Mouse (Mus musculus): ENCODE measurements around the gene Trp53bp2.

Gene Trp53bp2

GRCm38 (mm10) chr1:182460291-182461244 is 51.6 kb downstream of the Trp53bp2 start:
- no peak for DNase-seq (ENCODE audit: low spot score in 2 of 2)

- DNase-seq (ENCODE audit: low spot score in 2 of 2): no peak
Measured at GRCm38 (mm10) chr1:182461261-182461660, 52.3 kb downstream of the Trp53bp2 start.

- no peak for DNase-seq (ENCODE audit: low spot score in 2 of 2)
Measured at GRCm38 (mm10) chr1:182461813-182462212, 52.8 kb downstream of the Trp53bp2 start.

DNA sequence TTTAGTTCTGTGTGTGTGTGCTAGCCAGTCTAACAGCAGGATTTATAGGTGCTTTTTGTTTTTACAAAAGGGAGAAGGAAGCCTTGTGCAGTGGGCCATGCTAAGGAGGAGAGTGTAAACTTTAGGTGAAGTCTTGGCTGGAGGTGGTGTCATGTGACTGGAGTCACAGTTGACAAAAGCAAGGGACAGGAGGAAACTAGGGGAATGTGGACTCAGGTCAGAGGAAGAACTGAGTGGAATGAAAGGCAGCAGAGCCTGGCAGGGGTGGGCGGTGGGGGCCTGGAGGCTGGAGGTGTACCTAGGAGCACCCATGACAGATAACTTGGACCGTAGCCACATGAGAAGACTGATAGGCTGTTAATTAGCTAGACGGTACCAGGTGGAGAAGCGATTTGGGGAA is 56.3 kb downstream of the Trp53bp2 start:
- DNase-seq (ENCODE audit: low spot score in 2 of 2): no peak

- DNase-seq (ENCODE audit: low spot score in 2 of 2): no peak
Measured at GRCm38 (mm10) chr1:182465978-182466377, 57.0 kb downstream of the Trp53bp2 start.

GRCm38 (mm10) chr1:182475005-182475796 is 66.2 kb downstream of the Trp53bp2 start:
- no peak for DNase-seq (ENCODE audit: low spot score in 2 of 2)

DNA sequence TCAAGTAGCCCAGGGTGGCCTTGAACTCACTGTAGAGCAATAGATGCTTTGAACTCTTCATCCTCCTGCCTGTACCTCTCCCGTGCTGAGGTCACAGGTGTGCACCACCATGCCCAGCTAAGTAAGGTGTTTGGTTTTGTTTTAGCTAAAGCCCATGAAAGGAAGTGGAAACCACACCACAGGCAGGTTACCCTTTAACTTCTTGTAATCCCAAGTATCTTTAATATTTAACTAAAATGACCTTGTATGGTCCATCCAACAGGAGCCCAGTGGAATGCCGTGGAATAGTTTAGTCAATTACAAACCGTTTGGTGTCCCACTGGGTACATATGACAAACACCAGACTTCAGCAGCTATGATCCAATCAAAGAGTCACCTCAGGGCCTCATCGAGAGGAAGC is 70.0 kb downstream of the Trp53bp2 start:
- DNase-seq (ENCODE audit: low spot score in 2 of 2): no peak

- DNase-seq (ENCODE audit: low spot score in 2 of 2): no peak
Measured at GRCm38 (mm10) chr1:182481138-182481537, 72.2 kb downstream of the Trp53bp2 start.

- no peak for DNase-seq (ENCODE audit: low spot score in 2 of 2)
Measured at GRCm38 (mm10) chr1:182481646-182482295, 72.8 kb downstream of the Trp53bp2 start.

DNA sequence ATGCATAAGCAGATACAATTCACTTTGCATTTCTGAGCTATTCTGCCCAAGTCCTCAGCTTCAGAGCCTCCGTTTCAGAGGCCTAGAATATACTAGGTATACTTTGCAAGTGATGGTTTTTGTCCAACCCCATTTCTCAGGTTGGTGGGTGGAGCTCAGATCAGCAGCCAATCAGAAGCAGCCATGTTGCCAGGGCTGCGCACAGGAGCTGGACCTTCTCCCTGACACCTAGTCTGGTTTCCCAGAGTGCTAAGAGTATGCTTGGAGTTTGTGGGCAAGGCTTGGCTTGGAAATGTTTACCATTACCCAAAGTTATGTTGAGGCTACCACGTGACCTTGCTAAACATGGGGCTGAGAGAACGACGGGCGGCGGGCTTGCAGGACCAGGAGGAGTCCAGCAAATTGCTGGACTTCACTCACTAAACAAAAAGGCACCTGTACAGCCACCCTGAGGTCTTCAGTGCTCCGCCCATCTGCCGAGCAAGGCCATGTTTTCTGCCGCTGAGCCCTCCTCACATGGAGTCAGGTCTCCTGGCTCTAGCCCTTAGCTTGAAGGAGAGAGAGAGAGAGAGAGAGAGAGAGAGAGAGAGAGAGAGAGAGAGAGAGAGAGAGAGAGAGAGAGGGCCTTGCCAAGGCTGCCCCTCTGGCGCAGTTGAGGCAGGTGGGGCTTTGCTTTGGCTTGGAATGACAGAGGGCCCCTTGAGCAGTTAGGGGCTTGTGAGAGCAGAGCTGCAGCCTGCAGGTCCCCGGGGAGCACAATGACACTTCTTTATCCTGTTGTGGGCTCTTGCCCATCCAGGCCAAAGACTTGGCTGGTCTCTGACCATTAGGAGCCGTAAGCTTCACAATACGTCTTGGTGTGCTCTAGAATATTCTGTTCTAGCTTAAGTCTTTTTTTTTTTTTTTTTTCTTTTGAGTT is 74.3 kb downstream of the Trp53bp2 start:
- no peak for DNase-seq (ENCODE audit: low spot score in 2 of 2)

- DNase-seq (ENCODE audit: low spot score in 2 of 2): no peak
Measured at GRCm38 (mm10) chr1:182483910-182484274, 74.9 kb downstream of the Trp53bp2 start.

DNA sequence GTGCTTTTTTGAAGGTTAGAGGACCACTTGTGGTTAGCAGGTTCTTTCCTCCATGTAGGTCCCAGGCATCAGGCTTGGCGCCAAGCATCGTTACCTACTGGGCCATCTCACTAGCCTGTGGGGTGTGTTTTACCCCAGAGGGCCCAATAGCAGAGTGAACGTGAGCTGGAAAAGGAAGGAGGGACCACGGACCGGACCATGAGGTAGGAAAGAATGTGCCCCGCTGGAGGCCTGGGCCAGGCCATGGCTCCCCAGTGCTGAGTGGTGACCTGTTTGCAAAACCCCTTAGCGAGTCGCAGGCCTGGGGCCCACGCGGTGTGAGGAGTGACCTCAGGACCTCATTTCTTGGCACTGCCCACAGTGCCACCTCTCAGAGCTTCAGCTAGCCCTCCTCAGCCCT is 79.5 kb downstream of the Trp53bp2 start:
- no peak for DNase-seq (ENCODE audit: low spot score in 2 of 2)

DNA sequence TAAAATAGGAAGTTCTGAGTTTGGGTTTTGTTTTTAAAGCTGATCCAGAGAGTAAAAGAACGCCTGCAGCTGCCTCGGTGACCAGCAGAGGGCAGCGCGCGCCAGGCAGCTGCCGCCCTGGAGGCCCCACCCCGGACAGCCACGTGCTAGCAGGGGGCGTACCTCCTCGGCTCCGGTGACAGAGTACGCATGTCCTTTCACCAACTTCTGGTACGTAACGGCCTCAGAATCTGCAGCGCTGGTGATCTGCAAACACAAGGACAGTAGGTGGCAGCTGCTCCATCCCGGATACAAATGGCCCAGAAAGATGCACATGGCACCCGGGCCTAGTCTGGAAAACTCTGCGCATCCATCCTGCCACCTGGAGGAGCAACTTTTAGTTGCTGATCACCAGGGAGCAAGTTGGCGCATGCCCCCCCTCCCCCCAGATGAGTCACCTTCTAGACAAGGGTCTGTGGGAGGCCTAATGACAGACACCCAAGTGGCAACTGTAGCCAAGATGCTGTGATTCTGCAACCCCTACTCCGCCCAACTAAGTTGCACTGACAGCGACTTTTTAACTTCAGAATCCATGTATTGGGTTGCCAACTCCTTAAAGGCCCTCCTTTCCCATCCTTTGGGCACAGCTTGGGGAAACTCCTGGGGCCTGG is 81.0 kb downstream of the Trp53bp2 start:
- DNase-seq (ENCODE audit: low spot score in 2 of 2): peak; percentile 93 to 96

DNA sequence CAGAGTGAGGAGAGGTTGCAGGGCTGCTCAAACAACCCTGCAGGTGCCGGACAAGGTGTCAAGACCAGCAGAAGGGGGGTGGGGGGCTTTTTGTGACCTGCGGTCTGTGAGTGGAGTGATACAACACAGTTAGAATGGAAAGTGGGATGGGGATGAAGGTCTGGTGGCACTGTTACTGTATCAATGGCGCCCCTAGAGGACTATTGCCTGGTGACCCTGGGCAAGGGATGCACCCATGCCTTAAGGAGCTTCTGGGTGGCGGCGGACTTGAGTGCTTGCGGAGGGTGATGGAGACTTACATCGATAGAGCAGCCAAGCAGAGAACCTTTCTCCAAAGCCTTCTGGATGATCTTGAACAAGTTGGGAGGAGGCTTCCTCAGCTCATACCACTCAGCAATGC is 81.6 kb downstream of the Trp53bp2 start:
- DNase-seq (ENCODE audit: low spot score in 2 of 2): no peak

DNA sequence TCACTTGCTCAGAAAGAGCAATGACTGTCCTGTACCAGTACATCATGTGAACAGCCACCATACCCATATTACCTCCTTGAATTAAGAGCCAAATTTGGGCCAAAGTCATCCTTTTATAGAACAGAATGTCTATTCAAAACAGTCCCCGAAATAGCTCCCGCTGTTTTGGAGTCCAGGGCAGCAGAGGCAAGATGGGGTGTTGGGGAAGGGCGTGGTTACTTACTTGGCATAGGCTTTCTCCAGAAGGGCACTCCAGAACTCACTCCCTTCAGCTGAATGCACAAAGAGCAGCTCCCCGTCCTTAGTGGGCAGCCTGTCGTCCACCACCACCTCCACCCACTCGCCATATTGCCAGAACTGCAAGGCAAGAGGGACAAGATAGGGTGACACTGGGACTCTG is 82.9 kb downstream of the Trp53bp2 start:
- no peak for DNase-seq (ENCODE audit: low spot score in 2 of 2)

GRCm38 (mm10) chr1:182494285-182495145 is 85.5 kb downstream of the Trp53bp2 start:
- no peak for DNase-seq (ENCODE audit: low spot score in 2 of 2)

GRCm38 (mm10) chr1:182496685-182497084 is 87.7 kb downstream of the Trp53bp2 start:
- DNase-seq (ENCODE audit: low spot score in 2 of 2): no peak

- no peak for DNase-seq (ENCODE audit: low spot score in 2 of 2)
Measured at GRCm38 (mm10) chr1:182497736-182498135, 88.8 kb downstream of the Trp53bp2 start.

- DNase-seq (ENCODE audit: low spot score in 2 of 2): no peak
Measured at GRCm38 (mm10) chr1:182499443-182500089, 90.6 kb downstream of the Trp53bp2 start.

Data from natural killer cell, adult 2 months (primary cell).